16 mouse cellular contexts compared by ENCODE assay signal in genomic region chr12:69881198-69881905, GRCm38 (mm10). TPM values are rescaled to one million over a fixed set of nuclear protein-coding genes. Genes with fewer than 3 reads are reported as not detected.
DNase-seq lines count a peak whose midpoint lies in the region; ATAC-seq lines count a peak whose summit lies in the region.
"Had no signal": no experiment of that assay in that cellular context is flagged by ENCODE, and none has a peak within 500 bp of the region (broad histone marks: within the 10 kb centered on the region; RNA-seq: fewer than 3 reads in every experiment).

No protein-coding gene starts in this region.

- WGBS in kidney, embryonic 15.5 days = 42% methylated on average over 10 of the region's 10 CpGs
- WGBS in embryonic facial prominence, embryonic 14.5 days = 43% methylated on average over 10 of the region's 10 CpGs

- no peaks in the 10 kb centered on the region for H3K27me3 ChIP-seq in kidney, embryonic 15.5 days
- no peaks in the 10 kb centered on the region for H3K27me3 ChIP-seq in embryonic facial prominence, embryonic 14.5 days (replicated peaks; ENCODE audit: control insufficient read depth, insufficient read depth, low read length)
- H3K27me3 ChIP-seq: embryonic facial prominence, embryonic 13.5 days had no signal

- 0 out of 2 replicates have a peak overlapping the region, but pooled peaks have one; percentile 7 for H3K27ac ChIP-seq in kidney, embryonic 15.5 days
- H3K27ac ChIP-seq in embryonic facial prominence, embryonic 14.5 days (replicated peaks; ENCODE audit: low read depth, low read length) = no peak overlapping the region; the same call in 1 of the 2 replicates
- H3K27ac ChIP-seq: embryonic facial prominence, embryonic 13.5 days had no signal

- H3K4me3 ChIP-seq in kidney, embryonic 15.5 days (replicated peaks) = no peak overlapping the region
- no peak overlapping the region for H3K4me3 ChIP-seq in embryonic facial prominence, embryonic 14.5 days (ENCODE audit: low read depth, low read length)
- H3K4me3 ChIP-seq: embryonic facial prominence, embryonic 13.5 days had no signal

- H3K9ac ChIP-seq in kidney, embryonic 15.5 days = no peak overlapping the region
- no peak overlapping the region for H3K9ac ChIP-seq in embryonic facial prominence, embryonic 14.5 days (ENCODE audit: low read depth, low read length)
- H3K9ac ChIP-seq: embryonic facial prominence, embryonic 13.5 days; forebrain, postnatal 0 days had no signal

- H3K9me3 ChIP-seq in kidney, embryonic 15.5 days (replicated peaks) = no peaks in the 10 kb centered on the region
- no peaks in the 10 kb centered on the region for H3K9me3 ChIP-seq in embryonic facial prominence, embryonic 14.5 days (ENCODE audit: control insufficient read depth, low read length)
- H3K9me3 ChIP-seq: embryonic facial prominence, embryonic 13.5 days had no signal

- DNase-seq in kidney, adult 18-20 months = no peak
- DNase-seq in retina, adult 2 months (ENCODE audit: low read depth, low spot score) = peak; percentile 39
- DNase-seq in retina, embryonic 14.5 days (ENCODE audit: low spot score) = no peak
- peak; percentile 70 for DNase-seq in embryonic facial prominence, embryonic 14.5 days (ENCODE audit: low spot score)
- no peak for DNase-seq in cerebellum, adult 9-11 months
- no peak for DNase-seq in heart, postnatal 4 days
- DNase-seq: adrenal gland, postnatal 14 days; forebrain, postnatal 0 days; gastrocnemius, postnatal 14 days; kidney, postnatal 14 days; lung, postnatal 36 days; right cerebral cortex, postnatal 4 days; thymus, postnatal 4 days had no signal

- no peak overlapping the region for H3K4me2 ChIP-seq in kidney, embryonic 15.5 days
- H3K4me2 ChIP-seq in embryonic facial prominence, embryonic 14.5 days (ENCODE audit: low read depth, low read length) = no peak overlapping the region
- H3K4me2 ChIP-seq: embryonic facial prominence, embryonic 13.5 days; liver, embryonic 11.5 days had no signal

- ATAC-seq in kidney, embryonic 15.5 days (replicated peaks; ENCODE audit: low FRiP score) = 0 out of 2 replicates have a peak, but pooled peaks have one; percentile 7
- ATAC-seq in embryonic facial prominence, embryonic 14.5 days (ENCODE audit: low read depth) = peak; percentile 47; the same call in 1 of the 2 replicates
- ATAC-seq: forebrain, postnatal 0 days had no signal

- peaks cover 46% of the 10 kb centered on the region for H3K4me1 ChIP-seq in kidney, embryonic 15.5 days
- H3K4me1 ChIP-seq in embryonic facial prominence, embryonic 14.5 days (ENCODE audit: control insufficient read depth, insufficient read depth, low read length) = peaks cover 29% of the 10 kb centered on the region

- 0 out of 2 replicates have a peak, but pooled peaks cover 4% of the 10 kb centered on the region for H3K36me3 ChIP-seq in kidney, embryonic 15.5 days
- H3K36me3 ChIP-seq in embryonic facial prominence, embryonic 14.5 days (ENCODE audit: control insufficient read depth, insufficient read depth, low read length) = 0 out of 2 replicates have a peak, but pooled peaks cover 3% of the 10 kb centered on the region

RNA-seq across cellular contexts. Expression of gene Atl1, which starts 11.1 kb away (rescaled TPM):
- 5.4 and 7.7 TPM in 2 replicates for polyA plus RNA-seq in kidney, embryonic 15.5 days (2015; fragmentation: Nextera tagmentation; extraction: Ambion mirVana)
- polyA plus RNA-seq in embryonic facial prominence, embryonic 14.5 days (2014; fragmentation: Nextera tagmentation; extraction: Ambion mirVana) = 8.5 and 13.8 TPM in 2 replicates
- 10 to 100 TPM; 10.1 to 11.0 TPM for total RNA-seq in heart, postnatal 4 days (2021)

RNA-seq across cellular contexts. Expression of gene Map4k5, which starts 11.6 kb away (rescaled TPM):
- 34.3 and 36.9 TPM in 2 replicates for polyA plus RNA-seq in kidney, embryonic 15.5 days (2015; fragmentation: Nextera tagmentation; extraction: Ambion mirVana)
- 45.2 and 48.9 TPM in 2 replicates for polyA plus RNA-seq in embryonic facial prominence, embryonic 14.5 days (2014; fragmentation: Nextera tagmentation; extraction: Ambion mirVana)
- 10 to 100 TPM; 41.9 to 44.7 TPM for total RNA-seq in heart, postnatal 4 days (2021)

Comparison
In these comparisons a context has a peak if more than half of its experiments do, and no peak if none do; other contexts are left out.
1. DNase-seq: peak in retina, adult 2 months (single experiment) and embryonic facial prominence, embryonic 14.5 days (single experiment); none in kidney, adult 18-20 months (single experiment), retina, embryonic 14.5 days (single experiment), cerebellum, adult 9-11 months (single experiment) and heart, postnatal 4 days (single experiment).